Mouse (Mus musculus): ENCODE measurements around the gene 9530068E07Rik.
"Not testable (repeated sequence)": the region's sequence is repeated elsewhere in the genome, so short reads cannot be mapped to it uniquely, and the experiment has no call there.

Gene 9530068E07Rik

DNA sequence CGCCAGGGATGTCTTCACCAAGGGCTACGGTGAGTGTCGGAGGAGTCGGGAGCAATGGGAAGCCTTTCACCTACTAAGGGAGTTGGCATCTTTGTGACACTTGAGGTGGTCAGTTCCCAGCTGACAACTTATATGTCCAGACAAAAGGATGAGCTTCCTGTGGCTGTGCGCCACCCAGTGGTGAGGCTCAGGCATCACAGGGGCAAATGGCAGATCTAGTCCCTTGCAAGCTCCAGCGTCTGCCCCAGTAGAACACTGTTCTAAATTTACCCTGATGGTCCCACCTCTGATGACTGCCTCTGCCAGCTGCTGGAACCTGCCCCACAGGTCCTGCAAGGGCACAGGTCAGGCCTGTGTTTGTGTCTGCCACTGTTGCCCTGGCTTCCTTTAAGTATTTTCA lies 21.9 kb upstream of the 9530068E07Rik start:
- peak; percentile 81 for DNase-seq (ENCODE audit: low spot score)

DNA sequence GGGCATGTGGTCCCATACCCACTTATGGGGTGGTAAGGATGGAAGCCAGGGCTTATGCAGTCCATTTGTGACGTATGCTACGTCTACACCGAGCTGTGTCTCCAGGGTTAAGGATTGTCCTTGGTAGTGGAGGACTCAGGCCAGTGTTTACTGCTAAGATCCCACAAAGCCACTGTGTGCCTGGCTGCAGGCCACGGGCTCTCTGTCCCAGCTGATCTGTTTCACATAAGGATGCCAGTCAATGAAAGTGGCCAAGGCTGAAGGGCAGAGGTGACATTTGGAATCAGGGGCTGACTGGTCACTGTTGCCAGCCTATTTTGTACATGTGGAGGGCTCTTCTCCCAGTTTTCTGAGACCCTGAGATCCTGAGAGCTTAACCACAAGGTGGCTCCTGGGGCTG lies 18.6 kb upstream of the 9530068E07Rik start:
- no peak for DNase-seq (ENCODE audit: low spot score)

DNA sequence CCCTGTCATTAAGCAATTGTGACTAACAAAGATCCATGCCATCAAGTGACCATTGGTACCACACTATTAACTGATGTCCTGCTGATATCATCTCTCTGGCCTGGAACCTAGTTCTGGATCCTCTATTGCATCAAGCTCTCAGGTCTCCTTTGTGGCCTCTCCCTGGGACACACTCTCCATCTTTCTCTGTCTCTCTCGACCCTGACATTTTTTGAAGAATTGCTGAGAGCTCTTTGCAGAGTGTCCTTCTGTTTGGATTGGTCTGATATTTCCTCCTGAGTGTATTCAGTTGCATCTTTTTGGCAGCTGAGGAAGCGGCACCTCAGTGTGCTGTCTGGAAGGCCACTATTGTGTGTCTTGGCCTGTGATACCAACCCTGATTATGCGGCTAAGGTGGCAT lies 17.0 kb upstream of the 9530068E07Rik start:
- no peak for DNase-seq (ENCODE audit: low spot score)

DNA sequence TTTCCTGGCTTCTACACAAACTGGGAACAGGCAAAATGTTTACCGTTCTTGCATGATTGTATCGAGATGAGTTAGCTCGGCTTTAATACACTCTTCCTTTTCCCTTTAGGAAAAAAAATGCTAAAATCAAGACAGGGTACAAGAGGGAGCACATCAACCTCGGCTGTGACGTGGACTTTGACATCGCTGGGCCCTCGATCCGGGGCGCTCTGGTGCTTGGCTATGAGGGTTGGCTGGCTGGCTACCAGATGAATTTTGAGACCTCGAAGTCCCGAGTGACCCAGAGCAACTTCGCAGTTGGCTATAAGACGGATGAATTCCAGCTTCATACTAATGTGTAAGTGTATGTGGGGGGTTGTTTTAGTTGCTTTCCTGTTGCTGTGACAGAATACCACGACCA lies 12.5 kb upstream of the 9530068E07Rik start:
- DNase-seq (ENCODE audit: low spot score), result no peak

DNA sequence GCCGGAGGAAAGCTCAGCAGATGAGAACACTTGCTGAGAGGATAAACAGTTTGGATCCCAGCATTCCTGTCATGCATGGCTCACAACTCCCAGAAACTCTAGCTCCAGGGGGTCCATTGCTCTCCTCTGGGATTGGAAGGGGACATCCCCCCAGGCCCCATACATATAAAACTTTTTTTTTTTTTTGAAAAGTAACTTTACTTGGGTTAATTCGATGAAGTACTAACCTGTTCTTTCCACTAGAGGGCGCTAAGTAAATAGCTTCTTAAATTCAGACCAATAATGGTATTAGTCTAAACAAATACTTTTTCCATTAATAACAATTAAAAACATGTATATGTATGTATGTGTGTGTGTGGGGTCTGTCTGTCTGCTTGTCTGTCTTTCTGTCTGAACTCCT lies 11.6 kb upstream of the 9530068E07Rik start:
- DNase-seq (ENCODE audit: low spot score), result peak; percentile 41

DNA sequence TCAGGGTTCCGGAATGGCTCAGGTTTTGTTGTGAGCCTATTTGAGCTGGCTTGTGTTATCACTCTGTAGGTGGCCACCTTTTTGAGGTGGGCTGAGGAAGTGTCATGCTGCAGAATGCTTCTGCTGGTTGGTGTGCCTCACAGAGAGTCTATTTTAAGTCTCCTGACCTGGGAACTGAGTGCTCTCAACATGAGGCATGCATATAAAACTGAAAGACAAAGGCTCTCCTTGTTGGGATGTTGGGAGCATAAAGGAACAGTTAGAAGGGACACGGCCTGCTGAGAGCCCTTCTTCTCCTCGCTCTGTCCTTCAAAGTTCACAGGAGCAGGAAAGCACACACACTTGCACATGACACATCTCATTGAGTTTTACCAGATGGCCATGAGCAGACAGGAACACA lies 9.3 kb upstream of the 9530068E07Rik start:
- no peak for DNase-seq (ENCODE audit: low spot score)

DNA sequence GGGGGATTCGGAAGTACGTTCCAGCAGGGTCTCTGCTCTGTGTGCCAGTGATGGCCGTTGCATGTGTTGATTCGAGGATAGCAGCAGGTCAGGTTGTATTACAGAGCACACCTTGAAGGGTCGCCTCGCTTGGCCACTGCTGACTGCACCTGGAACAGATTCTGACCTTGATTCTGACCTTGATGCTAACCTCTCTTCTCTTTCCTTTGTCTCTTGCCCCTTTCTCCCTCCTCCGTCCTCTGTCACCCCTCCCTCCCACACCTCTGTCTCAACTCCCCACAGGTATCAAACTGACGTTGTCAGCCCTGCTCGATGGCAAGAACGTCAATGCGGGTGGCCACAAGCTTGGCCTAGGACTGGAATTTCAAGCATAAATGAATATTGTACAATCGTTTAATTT lies 8.1 kb upstream of the 9530068E07Rik start:
- DNase-seq (ENCODE audit: low spot score), result no peak

DNA sequence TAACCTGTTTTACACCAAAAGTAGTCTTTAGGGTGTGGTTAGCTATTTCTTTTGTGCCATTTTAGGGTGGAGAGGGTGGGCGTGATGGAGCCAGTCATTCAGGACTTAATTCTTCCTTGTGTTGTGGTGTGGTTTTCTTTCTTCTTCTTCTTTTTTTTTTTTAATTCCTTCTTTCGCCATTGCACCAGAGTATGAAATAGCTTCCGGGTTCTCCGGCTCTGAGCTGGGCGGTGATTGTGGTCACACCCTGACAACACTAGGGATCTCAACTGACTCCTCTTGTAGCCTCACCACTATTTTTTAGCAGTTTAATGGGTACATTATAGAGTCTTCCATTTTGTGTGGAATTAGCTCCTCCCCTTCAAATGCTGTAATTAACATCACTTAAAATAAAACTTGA lies 7.2 kb upstream of the 9530068E07Rik start:
- DNase-seq (ENCODE audit: low spot score), result not testable (repeated sequence)

DNA sequence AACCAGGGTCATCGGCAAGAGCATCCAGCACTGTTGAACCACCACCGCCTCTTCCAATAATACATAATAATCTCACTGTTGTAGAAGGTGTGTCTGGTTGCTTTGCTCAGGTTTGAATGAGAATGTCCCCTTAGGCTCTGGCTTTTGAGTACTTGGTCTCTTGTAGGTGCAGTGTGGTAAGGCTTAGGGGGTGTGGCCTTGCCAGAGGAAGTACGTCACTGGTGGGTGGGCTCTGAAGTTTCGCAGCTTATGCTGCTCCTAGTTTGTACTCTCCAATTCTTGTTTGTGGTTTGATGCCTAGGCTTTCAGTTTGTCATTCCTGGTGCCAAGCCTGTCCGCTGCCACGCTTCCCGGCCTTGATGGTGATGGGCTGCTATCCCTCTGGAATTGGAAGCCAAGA lies 6.3 kb upstream of the 9530068E07Rik start:
- DNase-seq (ENCODE audit: low spot score), result no peak

DNA sequence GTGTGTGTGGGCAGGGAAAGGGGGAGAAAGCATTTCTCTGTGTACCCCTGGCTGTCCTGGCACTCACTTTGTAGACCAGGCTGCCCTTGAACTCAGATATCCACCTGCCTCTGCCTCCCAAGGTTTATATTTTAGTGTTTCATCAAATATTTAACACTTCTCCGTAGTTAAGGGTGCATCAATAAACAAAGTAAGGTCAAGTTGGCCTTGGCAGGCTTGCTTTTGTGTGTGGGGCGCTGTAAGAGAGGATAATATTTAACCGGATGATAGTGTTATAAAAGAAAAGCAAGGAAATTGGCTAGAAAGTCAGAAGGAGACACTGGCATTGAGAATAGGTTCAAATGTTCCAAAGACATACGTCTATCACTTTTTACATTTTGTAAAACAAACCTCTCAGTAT lies 1.7 kb upstream of the 9530068E07Rik start:
- no peak for DNase-seq (ENCODE audit: low spot score)

DNA sequence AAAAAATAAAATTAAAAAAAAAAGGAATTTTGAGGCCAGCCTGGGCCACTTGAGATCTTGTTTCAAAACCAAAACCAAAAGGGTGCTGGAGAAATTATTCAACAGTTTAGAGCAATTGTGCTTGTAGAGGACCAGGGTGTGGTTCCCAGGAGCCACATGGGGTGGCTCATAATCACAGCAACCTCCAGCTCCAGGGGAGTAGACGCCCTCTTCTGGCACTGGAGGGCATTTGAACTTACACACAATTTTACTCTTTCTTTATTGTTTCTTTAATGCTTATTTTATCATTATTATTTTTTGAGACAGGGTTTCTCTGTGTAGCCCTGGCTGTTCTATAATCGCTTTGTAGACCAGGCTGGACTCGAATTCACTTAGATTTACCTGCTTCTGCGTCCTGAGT lies 885 bp upstream of the 9530068E07Rik start:
- peak; percentile 47 for DNase-seq (ENCODE audit: low spot score)

DNA sequence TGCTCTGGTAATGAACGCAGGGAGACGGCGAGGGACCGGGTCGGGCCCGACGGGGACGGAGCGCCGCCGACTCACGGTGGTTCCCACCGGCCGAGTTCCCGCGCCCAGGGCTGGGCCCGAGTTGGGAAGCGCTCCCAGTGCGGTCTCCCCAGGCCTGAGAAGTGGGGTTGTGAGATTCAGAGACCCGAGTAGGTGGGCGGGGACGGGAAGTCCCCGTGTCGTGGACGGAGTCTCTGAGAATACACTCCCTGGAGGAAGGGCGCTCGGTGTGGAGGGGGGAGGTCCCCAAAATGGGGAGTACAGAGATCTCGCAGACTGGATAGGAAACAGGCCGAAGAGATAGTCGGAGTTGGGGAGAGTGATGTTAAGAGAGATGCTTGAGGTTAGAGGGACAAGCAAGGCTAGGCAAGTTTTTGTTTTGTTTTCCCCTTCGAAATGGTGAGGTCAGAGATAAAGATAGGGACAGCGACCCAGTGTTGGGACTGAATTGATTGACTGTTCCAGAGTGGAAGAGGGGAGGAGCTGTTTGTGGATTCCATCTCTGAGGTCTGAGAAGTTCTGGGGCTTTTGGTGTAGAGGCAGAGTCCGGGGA lies 465 bp downstream of the 9530068E07Rik start:
- DNase-seq (ENCODE audit: low spot score), result peak; percentile 76

DNA sequence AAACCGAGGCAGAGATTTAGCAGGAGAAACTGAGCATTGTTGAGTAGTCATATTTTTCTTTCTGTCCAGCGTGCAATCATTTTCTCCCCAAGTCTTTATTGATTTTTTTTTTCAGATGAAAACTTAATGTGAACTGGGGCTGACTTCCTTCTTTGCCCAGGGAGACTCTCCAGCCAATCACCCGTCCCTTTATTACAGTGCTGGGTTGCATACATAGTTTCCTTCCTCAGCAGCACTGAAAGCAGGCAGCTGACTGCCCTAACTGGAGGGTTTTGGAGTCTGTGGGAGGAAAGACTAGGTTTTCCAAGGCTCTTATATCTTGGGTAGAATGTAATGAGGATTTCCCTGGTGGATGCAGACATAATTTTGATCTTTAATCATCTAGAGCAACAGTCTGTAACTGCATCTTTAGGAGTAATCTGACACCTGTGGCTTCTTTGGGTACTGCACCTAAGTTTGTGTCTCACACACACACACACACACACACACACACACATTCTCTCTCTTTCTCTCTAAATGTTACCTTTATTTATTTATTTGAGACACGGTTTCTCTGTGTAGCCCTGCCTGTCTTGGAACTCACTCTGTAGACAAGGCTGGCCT lies 1.3 kb downstream of the 9530068E07Rik start:
- peak; percentile 54 for DNase-seq (ENCODE audit: low spot score)

DNA sequence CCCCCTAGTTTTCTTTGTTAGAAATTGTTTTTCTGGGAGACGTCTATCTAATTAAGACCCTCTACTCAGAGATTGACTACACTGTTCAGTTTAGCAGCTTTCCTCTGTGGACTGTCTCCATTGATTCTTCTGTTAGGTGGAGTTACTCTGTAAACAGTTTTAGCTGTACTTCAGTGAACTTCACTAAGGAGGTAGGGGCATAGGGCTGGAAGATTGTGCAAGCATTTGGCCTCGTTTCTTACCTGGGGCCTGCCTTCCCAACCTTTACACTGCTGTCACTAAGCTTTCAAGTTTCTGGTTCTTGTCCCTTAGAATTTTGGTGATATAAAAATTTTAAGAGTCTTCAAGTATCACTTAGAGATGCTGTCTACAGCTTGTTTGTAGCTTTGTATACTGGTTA lies 5.2 kb downstream of the 9530068E07Rik start:
- no peak for DNase-seq (ENCODE audit: low spot score)

DNA sequence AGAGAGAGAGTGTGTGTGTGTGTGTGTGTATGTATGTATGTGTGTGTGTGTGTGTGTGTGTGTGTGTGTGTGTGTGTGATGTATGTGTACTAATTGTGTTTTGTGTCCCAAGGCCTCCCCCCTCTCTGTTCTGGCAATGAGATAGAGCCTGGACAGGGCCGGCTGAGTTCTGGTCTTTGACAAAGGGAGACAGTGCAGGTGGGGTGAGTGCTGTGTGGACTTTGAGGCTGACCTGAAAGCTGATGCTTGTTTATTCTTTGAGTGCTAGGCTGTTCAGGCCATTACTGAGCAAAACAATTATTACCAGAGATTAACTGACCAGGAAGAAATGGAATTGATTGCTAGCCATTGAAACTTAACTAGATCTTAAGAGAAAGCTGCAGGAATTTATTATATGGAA lies 6.3 kb downstream of the 9530068E07Rik start:
- peak; percentile 30 for DNase-seq (ENCODE audit: low spot score)

DNA sequence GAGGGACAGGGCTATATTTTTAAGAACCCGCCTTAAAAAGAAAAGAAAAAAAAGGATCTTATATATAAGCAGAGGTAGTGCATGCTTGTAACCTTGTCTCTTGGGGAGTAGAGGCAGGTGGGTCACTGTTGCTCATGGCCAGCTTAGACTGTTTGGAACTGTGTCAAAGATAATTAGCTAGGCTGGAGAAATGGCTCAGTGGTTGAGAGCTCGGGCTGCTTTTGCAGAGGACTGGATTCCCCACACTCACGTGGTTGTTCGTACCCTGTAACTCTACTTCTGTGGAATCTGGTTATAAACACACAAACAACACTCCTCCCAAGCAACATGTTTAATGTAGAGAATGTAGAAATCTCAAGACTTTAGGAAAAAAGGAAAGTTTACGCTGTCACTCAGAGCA lies 8.0 kb downstream of the 9530068E07Rik start:
- no peak for DNase-seq (ENCODE audit: low spot score)

DNA sequence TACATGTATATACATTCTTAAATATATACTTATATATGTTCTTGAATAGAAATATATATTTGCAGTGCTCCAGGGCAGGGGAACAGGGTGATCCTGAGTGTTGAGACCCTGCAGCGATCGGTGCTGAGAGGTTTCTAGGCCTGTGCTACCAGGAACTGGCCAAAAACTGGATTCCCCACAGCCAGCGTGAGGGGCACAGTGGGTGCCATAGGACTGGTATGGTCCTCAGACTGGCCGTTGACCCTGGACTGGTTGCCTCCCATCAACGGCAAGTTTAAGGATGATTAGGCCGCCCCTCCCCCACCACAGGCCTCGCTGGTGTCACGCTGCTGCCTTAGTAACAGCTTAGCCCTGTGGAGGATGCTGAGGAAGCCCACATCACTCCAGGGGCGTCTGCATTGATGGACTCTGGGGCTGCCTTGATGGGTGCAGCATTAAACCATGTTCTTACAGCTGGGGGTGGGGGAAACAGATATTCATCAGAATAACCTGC lies 9.0 kb downstream of the 9530068E07Rik start:
- DNase-seq (ENCODE audit: low spot score), result no peak

DNA sequence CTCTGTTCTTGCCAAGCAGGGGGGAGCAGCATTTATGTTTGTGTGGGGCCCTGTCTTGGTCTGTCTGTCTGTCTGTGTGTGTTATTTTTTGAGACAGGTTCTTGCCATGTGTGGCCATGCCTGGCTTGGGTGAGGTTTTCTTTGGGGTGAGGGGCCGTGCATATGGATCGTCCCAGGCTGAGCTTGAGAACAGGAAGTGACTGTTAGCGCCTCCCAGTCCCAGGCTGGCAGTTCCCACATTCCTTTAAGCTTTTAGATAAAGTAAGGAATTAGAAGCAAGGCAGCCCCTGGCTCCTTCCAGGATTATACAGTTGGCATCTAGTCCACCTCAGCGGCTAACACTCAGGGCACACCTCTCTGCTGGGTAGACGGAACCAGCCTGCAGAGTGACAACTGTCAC lies 13.1 kb downstream of the 9530068E07Rik start:
- DNase-seq (ENCODE audit: low spot score), result no peak

DNA sequence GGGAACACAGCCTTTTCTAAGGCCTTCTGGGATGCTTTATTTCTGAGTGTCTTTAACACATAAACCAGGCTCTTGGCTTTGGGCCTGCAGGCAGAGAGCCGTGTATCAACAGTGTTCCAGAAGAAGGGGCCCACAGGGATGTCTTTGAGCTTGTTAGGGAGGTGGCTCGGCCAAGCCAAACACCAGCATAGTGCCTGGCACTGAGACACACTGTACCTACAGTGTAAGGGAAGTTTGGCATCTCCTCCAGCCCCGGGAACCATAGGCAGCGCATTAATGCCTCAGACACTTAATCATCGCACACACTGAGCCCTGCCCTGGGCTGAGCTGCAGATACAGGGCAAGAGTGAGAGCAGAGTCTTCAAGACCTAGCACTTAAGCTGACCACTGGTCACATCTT lies 22.1 kb downstream of the 9530068E07Rik start:
- DNase-seq (ENCODE audit: low spot score), result peak; percentile 30

DNA sequence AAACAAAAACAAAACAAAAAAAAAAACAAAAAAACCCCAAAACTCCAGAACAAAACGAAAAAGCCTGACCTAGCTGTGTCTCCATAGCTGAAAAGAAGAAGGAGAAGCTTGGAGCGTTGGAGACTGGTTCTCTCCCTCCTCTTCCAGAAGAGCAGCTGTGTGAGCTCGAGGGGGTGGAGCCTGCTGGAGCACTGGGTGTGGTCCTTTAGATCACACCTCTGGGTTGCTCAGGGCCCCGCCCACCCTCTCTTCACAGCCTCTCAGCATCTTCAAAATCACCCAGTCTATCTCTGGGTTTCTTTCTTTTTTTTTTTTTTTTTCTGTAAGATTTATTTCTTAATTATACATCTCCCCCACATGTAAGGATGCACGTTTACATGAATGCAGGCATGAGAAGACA lies 23.0 kb downstream of the 9530068E07Rik start:
- no peak for DNase-seq (ENCODE audit: low spot score)

DNA sequence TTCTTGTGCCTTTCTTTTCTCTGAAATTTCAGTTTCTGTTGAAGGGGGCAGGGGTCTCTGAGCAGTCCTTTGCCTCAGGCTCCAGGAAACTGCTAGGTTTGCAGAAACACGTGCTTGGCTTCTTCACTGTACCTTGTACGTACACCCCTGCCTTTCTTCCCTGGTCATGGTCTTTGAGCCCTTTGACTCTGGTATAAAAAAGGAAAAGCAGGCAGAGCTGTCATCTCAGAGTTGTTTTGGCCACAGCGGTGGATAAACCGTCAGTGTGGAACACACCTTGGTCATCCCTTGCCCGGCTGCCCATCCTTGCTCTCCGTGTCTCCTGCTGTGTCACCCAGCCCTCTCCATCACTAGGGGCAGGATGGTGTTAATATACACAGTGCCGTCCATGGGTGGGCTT lies 23.6 kb downstream of the 9530068E07Rik start:
- DNase-seq (ENCODE audit: low spot score), result no peak

DNA sequence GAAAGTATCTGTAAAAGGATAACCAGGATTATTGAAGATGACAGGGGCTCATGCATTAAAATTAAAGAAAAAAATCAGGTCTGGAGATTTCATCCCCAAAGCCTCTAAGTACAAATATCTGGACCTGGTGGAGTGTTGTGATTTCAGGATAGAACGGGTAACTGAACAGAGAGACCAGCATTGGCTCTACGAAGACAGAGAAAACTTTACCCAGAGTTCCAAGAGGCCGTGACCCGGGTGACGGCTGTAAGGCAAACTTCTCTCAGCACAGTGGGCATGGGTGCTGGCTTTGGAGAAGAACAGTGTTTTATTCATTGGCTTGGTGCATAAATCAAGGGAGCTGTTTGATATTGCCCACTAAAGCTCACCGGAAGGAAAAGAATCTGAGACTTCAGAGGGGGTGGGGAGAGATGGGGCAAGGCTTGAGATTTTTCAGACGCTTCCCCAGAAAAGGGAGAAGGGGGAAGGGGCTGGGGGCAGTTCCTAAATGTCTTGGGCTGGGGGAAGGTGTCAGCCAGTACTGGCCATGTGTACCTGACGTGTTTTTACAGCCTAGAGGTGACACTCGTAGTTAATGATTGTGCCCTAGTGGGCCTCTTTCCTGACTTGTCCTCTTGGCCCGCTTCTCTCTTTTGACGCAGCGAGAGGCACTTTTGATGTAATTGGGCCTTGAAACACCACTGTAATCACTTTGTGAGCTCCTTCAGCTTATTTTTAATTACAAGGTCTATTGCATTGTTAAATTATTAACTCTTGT lies 24.2 kb downstream of the 9530068E07Rik start:
- DNase-seq (ENCODE audit: low spot score), result no peak

DNA sequence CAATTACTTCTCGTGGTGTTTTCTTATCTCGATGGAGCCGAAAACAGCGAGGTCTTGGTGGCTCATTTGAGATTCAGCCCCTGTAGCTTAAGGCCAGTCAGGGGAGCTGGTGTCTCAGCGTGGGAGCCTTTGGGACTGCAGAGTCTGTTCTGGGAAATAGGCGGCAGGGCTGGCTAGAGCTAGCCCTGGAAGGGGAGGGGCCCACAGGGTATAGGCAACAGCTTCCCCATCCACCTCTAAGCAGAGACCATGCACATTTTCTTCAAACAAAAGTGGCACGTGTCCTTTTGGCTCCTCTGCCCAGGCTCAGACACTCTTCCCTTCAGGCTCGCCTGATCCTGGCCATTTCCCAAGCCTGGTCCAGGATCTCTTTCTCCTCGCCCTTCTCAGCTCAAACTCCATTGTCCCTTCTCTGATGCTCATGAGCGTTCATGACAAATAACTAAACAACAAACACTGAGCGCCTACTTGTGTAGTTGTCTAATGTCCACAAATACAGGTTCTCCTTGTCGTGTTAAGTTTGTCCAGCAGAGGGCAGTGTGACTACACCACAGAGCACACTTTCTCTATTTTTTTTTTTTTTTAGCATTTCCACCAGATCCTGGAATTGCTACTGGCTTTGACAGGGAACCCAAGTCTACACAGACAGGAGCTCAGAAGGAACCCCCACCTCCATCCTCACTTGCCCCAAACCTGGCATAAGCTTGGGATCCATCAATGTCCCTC lies 25.0 kb downstream of the 9530068E07Rik start:
- peak; percentile 84 for DNase-seq (ENCODE audit: low spot score)

Data from MN1 (cell line).